Mouse (Mus musculus): Measurements from ENCODE around the gene Ajap1. TPM values are rescaled to one million over a fixed set of nuclear protein-coding genes. Genes with fewer than 3 reads are reported as not detected.

Ajap1 gene
- total and polyA plus RNA-seq, 3 experiments = not detected

DNA sequence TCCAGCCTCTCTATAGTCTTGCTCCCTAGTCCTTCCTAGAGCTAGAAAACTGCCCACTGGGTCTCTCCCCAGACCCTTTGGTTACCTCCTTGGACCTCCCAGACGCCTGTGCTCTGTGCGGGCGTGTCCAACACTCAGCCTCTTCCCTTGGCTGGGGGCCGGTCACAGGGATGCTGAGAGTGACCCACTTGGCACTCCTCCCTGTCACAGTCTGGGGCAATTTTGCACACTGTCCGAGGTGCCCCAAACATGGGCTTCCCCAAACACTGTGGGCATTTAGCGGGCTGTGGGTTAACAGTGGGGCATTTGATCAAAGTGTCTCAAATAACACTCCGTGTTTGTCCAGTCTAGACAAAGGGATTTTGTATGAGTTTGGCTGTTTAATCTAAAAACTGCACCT lies 29.1 kb downstream of the Ajap1 start:
- Histone ChIP-seq H3K9ac (ENCODE audit: insufficient read depth, low read depth) (no peak overlapping the region), H3K4me1 (ENCODE audit: control insufficient read depth in 1 of 2, insufficient read depth in 2 of 2) (no peaks in the 10 kb centered on the region), H3K79me2 (replicated peaks; ENCODE audit: control insufficient read depth, extremely low read depth, insufficient read depth, poor library complexity, severe bottlenecking) (no peaks in the 10 kb centered on the region), H3K4me2 (ENCODE audit: insufficient read depth, low read depth, poor library complexity, severe bottlenecking) (no peak overlapping the region), H3K27ac (ENCODE audit: insufficient read depth, low read depth) (no peak overlapping the region), H3K9me3 (replicated peaks; ENCODE audit: low read length) (peaks cover 90% of the 10 kb centered on the region), H3K36me3 (replicated peaks in 1 of 2; ENCODE audit: control insufficient read depth in 1 of 2, insufficient read depth in 1 of 2, low read length in 1 of 2) (no peaks in the 10 kb centered on the region), H3K4me3 (replicated peaks in 1 of 3; ENCODE audit: low read depth in 2 of 3, low read length in 2 of 3, poor library complexity in 1 of 3) (no peak overlapping the region), H3K27me3 (replicated peaks) (no peaks in the 10 kb centered on the region)
- dilution Hi-C loops (cut with MboI; ENCODE audit: extremely low pct_ligation_motif_present, extremely low pct_unique_long_range_greater_than_20kb, low sequenced_read_pairs) = no loop called here
- DNase-seq (ENCODE audit: extremely low read depth) = no peak
- TF ChIP-seq POLR2AphosphoS2 (IDR thresholded peaks at IDR 0.05; ENCODE audit: low read depth, low read length) = no peak
- TF ChIP-seq ZNF384 (IDR thresholded peaks at IDR 0.05; ENCODE audit: low read depth, low read length) = no peak
- no peak for TF ChIP-seq ZC3H11A (IDR thresholded peaks at IDR 0.05; ENCODE audit: low read depth, low read length)
- no peak for TF ChIP-seq JUND (conservative IDR thresholded peaks at IDR 0.05; ENCODE audit: low read depth, low read length)
- no peak for TF ChIP-seq CTCF (conservative IDR thresholded peaks at IDR 0.05 in 1 of 2, IDR thresholded peaks at IDR 0.05 in 1 of 2; ENCODE audit: low read depth in 2 of 2, low read length in 2 of 2)
- TF ChIP-seq CHD1 (IDR thresholded peaks at IDR 0.05; ENCODE audit: low read depth, low read length) = no peak
- in situ Hi-C loops (cut with MboI; ENCODE audit: low pct_ligation_motif_present, low pct_unique_long_range_greater_than_20kb, low sequenced_read_pairs) = no loop called here

DNA sequence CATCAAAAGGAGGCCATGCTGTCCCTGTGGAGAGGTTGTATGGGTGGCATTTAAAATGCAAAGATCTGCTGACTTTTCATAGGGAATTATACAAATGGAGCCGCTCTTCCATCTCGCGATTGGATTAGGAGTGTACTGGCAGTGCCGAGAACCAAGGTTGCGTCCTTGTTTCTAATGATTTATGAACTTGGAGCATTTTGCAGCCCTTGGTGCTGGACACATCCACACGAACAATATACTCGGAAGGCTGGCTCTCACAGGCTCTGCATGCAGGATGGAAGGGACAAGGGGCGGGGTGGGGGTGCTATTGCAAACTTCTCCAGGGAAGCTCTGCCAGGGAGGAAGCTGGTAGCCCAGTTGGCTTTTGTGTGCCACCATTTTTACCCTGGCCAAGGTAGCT lies 31.1 kb downstream of the Ajap1 start:
- no peak for DNase-seq (ENCODE audit: extremely low read depth)
- TF ChIP-seq POLR2AphosphoS2 (IDR thresholded peaks at IDR 0.05; ENCODE audit: low read depth, low read length) = no peak
- TF ChIP-seq TBP (conservative IDR thresholded peaks at IDR 0.05; ENCODE audit: low read depth, low read length) = no peak
- no peak for TF ChIP-seq PAX5 (IDR thresholded peaks at IDR 0.05; ENCODE audit: low read length)
- Histone ChIP-seq H3K27me3 (replicated peaks) (no peaks in the 10 kb centered on the region), H3K4me1 (ENCODE audit: control insufficient read depth in 1 of 2, insufficient read depth in 2 of 2) (no peaks in the 10 kb centered on the region), H3K36me3 (replicated peaks in 1 of 2; ENCODE audit: control insufficient read depth in 1 of 2, insufficient read depth in 1 of 2, low read length in 1 of 2) (no peaks in the 10 kb centered on the region), H3K4me2 (ENCODE audit: insufficient read depth, low read depth, poor library complexity, severe bottlenecking) (no peak overlapping the region), H3K9ac (ENCODE audit: insufficient read depth, low read depth) (no peak overlapping the region), H3K4me3 (replicated peaks in 1 of 3; ENCODE audit: low read depth in 2 of 3, low read length in 2 of 3, poor library complexity in 1 of 3) (no peak overlapping the region), H3K27ac (ENCODE audit: insufficient read depth, low read depth) (no peak overlapping the region), H3K9me3 (replicated peaks; ENCODE audit: low read length) (peaks cover 88% of the 10 kb centered on the region), H3K79me2 (replicated peaks; ENCODE audit: control insufficient read depth, extremely low read depth, insufficient read depth, poor library complexity, severe bottlenecking) (no peaks in the 10 kb centered on the region)
- in situ Hi-C loops (cut with MboI; ENCODE audit: low pct_ligation_motif_present, low pct_unique_long_range_greater_than_20kb, low sequenced_read_pairs) = no loop called here
- dilution Hi-C loops (cut with MboI; ENCODE audit: extremely low pct_ligation_motif_present, extremely low pct_unique_long_range_greater_than_20kb, low sequenced_read_pairs) = no loop called here

DNA sequence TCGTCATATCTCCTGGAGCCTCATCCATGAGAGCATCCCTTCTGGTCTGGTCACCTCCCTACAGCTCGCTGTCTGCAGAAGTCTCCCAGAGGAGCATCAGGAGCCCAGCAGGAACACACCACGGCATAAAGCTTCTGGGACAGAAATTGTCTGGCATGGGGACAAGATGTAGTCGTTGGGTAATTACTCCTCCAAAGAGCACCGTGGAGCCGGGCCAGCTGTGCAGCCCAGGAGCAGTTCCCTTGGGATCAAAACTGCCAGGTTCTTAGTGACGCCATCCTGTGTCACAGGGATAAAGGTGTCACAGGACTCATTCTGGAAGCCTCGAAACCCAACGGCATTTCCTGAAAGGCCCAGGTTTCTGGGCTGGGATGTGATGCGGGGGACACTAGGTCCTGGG lies 40.1 kb downstream of the Ajap1 start:
- H3K9ac ChIP-seq (ENCODE audit: insufficient read depth, low read depth) = no peak overlapping the region
- H3K79me2 ChIP-seq (replicated peaks; ENCODE audit: control insufficient read depth, extremely low read depth, insufficient read depth, poor library complexity, severe bottlenecking) = no peaks in the 10 kb centered on the region
- H3K4me1 ChIP-seq (ENCODE audit: control insufficient read depth in 1 of 2, insufficient read depth in 2 of 2) = no peaks in the 10 kb centered on the region
- no peak for TF ChIP-seq MAFK (IDR thresholded peaks at IDR 0.05; ENCODE audit: insufficient replicate concordance, low read length)
- TF ChIP-seq POLR2A (IDR thresholded peaks at IDR 0.05; ENCODE audit: low read depth, low read length) = no peak
- no peak for TF ChIP-seq UBTF (IDR thresholded peaks at IDR 0.05; ENCODE audit: low read depth, low read length)
- TF ChIP-seq TCF12 (IDR thresholded peaks at IDR 0.05; ENCODE audit: low read depth, low read length) = no peak
- no peak for TF ChIP-seq SIN3A (IDR thresholded peaks at IDR 0.05; ENCODE audit: low read length)
- no peak for TF ChIP-seq RCOR1 (conservative IDR thresholded peaks at IDR 0.05; ENCODE audit: low read depth, low read length)
- no peak for TF ChIP-seq ZMIZ1 (IDR thresholded peaks at IDR 0.05; ENCODE audit: low read depth, low read length)
- TF ChIP-seq USF2 (conservative IDR thresholded peaks at IDR 0.05; ENCODE audit: low read depth, low read length) = no peak
- no peak for TF ChIP-seq NELFE (IDR thresholded peaks at IDR 0.05; ENCODE audit: low read depth, low read length)
- TF ChIP-seq CHD1 (IDR thresholded peaks at IDR 0.05; ENCODE audit: low read depth, low read length) = no peak
- no peak for TF ChIP-seq NRF1 (IDR thresholded peaks at IDR 0.05; ENCODE audit: low read depth, low read length)
- no peak for TF ChIP-seq GABPA (IDR thresholded peaks at IDR 0.05; ENCODE audit: insufficient replicate concordance, low read depth, low read length)
- TF ChIP-seq HCFC1 (IDR thresholded peaks at IDR 0.05; ENCODE audit: low read depth, low read length) = no peak
- TF ChIP-seq MXI1 (IDR thresholded peaks at IDR 0.05; ENCODE audit: low read depth, low read length) = no peak
- no peak for TF ChIP-seq USF1 (IDR thresholded peaks at IDR 0.05; ENCODE audit: low read depth, low read length)
- TF ChIP-seq KAT2A (IDR thresholded peaks at IDR 0.05; ENCODE audit: insufficient replicate concordance, low read length) = no peak
- no peak for TF ChIP-seq ELF1 (IDR thresholded peaks at IDR 0.05; ENCODE audit: low read depth, low read length)
- H3K9me3 ChIP-seq (replicated peaks; ENCODE audit: low read length) = peaks cover 96% of the 10 kb centered on the region
- dilution Hi-C loops (cut with MboI; ENCODE audit: extremely low pct_ligation_motif_present, extremely low pct_unique_long_range_greater_than_20kb, low sequenced_read_pairs) = no loop called here
- in situ Hi-C loops (cut with MboI; ENCODE audit: low pct_ligation_motif_present, low pct_unique_long_range_greater_than_20kb, low sequenced_read_pairs) = no loop called here
- no peak overlapping the region for H3K27ac ChIP-seq (ENCODE audit: insufficient read depth, low read depth)
- H3K4me3 ChIP-seq (replicated peaks in 1 of 3; ENCODE audit: low read depth in 2 of 3, low read length in 2 of 3, poor library complexity in 1 of 3) = no peak overlapping the region
- no peaks in the 10 kb centered on the region for H3K36me3 ChIP-seq (replicated peaks in 1 of 2; ENCODE audit: control insufficient read depth in 1 of 2, insufficient read depth in 1 of 2, low read length in 1 of 2)
- no peak for DNase-seq (ENCODE audit: extremely low read depth)
- H3K27me3 ChIP-seq (replicated peaks) = no peaks in the 10 kb centered on the region
- H3K4me2 ChIP-seq (ENCODE audit: insufficient read depth, low read depth, poor library complexity, severe bottlenecking) = no peak overlapping the region
